Mouse (Mus musculus) layer of hippocampus, adult 11-12 months (tissue): Measurements from ENCODE around the gene Atp13a3.
"Not testable (repeated sequence)": the region's sequence is repeated elsewhere in the genome, so short reads cannot be mapped to it uniquely, and the experiment has no call there.

Source experiments
- DNase-seq: peaks from one replicate; pipeline ENCODE4 v3.0.0; 2022; ENCODE audit warnings: low spot score

Atp13a3 gene

GRCm38 (mm10) chr16:30405925-30406670, at the start of gene Atp13a3:
Atp13a3 (minus strand) TSS chr16:30405975.
- no peak for DNase-seq

DNA sequence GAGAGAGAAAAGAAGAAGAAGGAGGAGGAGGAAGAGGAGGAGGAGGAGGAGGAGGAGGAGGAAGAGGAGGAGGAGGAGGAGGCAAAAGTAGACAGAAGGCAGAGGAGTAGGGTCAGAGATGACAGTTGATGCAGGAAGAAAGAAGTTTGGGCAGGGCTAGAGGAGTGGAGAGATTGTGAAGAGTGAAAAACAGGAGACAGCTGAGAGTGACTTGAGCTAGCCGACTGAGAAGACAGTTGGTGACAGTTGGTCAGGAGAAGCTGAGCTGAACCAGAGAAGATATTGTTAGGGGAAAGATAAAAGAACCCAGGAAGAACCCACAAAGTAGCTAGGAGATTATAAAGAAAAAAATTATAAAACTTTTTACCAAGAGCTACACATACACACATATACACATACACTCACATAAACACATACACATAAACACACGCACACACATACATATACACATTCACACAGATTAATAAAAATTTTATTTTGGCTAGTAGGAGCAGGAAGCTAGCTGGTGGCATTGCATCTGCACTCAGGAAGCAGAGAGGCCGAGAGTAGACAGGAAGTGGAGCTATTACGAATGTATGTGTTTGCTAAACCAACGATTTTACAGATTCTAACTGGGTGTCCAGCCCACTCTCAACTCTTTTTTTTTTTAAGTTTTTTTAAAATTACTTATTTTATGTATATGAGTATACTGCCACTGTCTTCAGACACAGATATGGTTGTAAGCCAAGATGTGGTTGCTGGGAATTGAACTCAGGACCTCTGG, 47.6 kb upstream of the Atp13a3 start:
- no peak for DNase-seq

GRCm38 (mm10) chr16:30451174-30451573, 45.4 kb upstream of the Atp13a3 start:
- not testable (repeated sequence) for DNase-seq

GRCm38 (mm10) chr16:30449017-30449416, 43.2 kb upstream of the Atp13a3 start:
- no peak for DNase-seq

GRCm38 (mm10) chr16:30448169-30448568, 42.4 kb upstream of the Atp13a3 start:
- no peak for DNase-seq

- DNase-seq: peak; percentile 12
These were observed 41.9 kb upstream of the Atp13a3 start for GRCm38 (mm10) chr16:30447642-30448041.

DNA sequence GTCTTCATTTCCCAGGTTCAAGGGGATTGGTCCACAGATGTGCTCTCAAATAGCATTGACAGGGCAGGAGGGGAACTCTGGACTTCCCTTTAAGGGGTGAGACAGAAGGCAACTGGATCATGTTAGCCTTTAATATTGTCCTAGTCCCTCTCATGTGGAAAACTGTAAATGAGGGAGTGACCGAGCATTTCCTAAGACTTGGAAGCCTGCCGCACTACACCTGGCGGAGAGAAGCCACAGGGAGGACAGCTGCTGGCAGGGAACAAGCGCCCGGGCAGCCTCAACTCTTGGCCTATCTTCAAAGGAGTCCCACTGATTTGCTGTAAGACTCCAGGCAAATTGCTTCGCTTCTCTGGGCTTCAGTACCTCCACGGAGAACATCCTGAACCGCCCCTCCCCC, 37.6 kb upstream of the Atp13a3 start:
- no peak for DNase-seq

- DNase-seq: no peak
These were observed 36.7 kb upstream of the Atp13a3 start for GRCm38 (mm10) chr16:30442451-30442850.

- DNase-seq: no peak
These were observed 35.6 kb upstream of the Atp13a3 start for GRCm38 (mm10) chr16:30441409-30441808.

GRCm38 (mm10) chr16:30439841-30440240, 34.1 kb upstream of the Atp13a3 start:
- DNase-seq: no peak

- no peak for DNase-seq
These were observed 33.6 kb upstream of the Atp13a3 start for GRCm38 (mm10) chr16:30439411-30439810.

GRCm38 (mm10) chr16:30436276-30436675, 30.5 kb upstream of the Atp13a3 start:
- no peak for DNase-seq

DNA sequence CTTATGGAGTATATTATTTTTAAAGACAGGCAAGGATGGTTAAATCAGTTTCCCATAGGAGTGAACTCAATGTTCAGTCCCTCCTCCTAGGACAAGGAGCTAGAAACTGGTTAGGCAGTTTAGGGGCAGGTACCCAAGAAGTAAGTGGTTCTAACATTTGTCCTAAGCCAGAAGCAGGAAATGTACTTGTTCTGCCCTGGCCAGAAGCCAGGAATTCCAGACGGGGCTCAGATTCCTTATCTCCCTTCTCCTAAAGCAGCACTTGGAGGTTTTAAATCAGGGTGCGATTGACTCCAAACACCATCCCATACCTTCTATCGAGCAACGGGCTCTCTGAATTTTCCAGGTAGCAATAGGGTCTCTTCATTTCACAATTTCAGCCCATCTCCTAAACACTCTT, 29.6 kb upstream of the Atp13a3 start:
- no peak for DNase-seq

DNA sequence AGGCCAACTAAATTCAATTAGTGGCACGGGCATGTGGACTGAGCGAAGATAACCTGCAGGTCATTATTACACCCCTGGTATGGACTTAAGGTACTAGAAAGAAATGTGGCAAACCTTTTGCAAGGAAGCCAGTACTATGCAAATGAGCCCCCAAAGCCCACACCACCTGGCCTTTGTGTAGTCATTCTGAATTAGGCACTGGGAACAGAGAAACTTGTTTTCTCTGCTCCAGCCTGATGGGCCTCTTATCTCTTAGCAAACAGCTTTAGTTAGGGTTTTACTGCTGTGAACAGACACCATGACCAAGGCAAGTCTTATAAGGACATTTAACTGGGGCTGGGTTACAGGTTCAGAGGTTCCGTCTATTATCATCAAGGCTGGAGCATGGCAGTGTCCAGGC, 27.4 kb upstream of the Atp13a3 start:
- DNase-seq: no peak

- DNase-seq: no peak
These were observed 26.3 kb upstream of the Atp13a3 start for GRCm38 (mm10) chr16:30432111-30432510.

DNA sequence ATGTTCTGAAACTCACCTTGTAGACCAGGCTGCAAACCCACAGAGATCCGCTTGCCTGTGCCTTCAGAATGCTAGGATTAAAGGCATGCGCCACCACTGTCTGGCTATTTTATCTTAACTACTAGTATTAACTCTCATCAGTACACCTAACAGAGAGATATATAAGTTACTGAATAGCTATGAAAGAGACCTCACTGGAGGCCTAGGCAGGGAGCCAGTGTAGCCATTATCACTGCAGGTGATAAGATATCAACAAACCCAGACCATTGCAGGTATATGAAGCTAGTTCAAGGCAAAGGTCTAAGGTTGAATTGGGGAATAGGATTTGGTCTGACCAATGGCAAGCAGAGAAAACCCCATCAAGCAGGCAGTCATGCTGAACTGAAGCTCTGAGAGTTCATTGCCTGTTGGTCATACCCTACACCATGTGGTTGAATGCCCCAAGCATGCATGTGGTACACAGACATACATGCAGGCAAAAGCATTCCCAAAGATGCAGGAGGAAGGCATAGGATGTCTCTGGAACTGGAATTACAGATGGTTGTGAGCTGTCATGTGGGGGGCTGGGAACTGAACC, 24.8 kb upstream of the Atp13a3 start:
- no peak for DNase-seq

- DNase-seq: no peak
These were observed 23.0 kb upstream of the Atp13a3 start for GRCm38 (mm10) chr16:30428753-30429260.

- DNase-seq: no peak
These were observed 21.7 kb upstream of the Atp13a3 start for GRCm38 (mm10) chr16:30427466-30427865.

- no peak for DNase-seq
These were observed 21.2 kb upstream of the Atp13a3 start for GRCm38 (mm10) chr16:30427003-30427402.

DNA sequence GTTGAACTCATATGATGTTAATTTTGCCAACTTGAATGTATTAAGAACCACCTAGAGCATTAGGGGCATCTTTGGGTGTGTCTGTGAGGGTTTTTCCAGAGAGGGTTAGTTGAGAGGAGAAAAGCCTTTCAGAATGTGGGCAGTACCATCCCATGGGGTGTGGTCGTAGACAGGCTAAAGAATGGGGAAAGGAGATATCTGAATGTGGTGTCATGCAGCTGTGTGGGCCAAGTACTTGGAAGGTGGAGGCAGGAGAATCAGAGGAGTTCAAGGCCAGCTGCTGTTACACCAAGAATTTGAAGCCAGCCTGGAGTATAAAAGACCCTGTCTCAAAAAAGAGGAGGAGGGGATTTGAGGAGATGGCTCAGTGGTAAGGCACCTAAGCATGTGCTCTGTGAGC, 20.2 kb upstream of the Atp13a3 start:
- no peak for DNase-seq

DNA sequence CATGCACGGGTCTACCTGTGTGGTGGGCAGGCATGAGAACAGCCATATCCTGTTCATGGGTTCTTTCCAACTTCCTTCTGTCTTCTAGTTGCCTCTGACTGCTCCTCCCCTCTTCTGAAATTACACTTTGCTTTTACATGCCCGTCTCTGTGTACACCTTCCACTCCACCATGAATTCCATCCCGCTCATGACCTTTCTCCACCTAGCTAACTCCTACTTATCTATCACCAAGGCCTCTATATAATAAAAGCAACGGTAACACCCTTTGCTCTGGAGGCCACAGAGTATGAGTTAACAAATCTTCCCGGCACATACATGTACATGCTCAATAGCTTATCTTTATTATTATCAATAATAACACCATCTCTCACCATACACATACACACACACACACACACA, 18.3 kb upstream of the Atp13a3 start:
- no peak for DNase-seq

- no peak for DNase-seq
These were observed 10.9 kb upstream of the Atp13a3 start for GRCm38 (mm10) chr16:30416707-30417106.

DNA sequence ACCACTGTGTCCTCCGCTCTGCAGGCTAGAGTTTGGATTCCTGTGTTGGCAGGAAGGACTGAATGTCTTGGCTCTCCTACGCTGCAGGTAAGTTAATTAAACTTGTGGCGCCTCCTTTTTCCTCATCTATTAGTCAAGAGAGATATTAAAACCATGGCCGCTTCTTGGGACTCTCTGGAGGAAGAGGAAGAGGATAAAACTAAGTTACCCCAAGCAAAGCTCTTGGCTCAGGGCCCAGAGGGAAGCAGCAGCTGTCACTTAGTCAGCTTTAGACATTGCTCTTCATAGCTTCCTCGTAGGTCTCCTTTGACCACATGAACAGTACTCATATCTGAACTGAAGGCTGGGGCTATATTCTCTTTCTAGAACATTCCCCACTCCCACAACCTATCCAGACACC, 10.5 kb upstream of the Atp13a3 start:
- DNase-seq: peak; percentile 53
